Mouse (Mus musculus) thymus, postnatal 25 days (tissue): Measurements from ENCODE around the gene Gm3542.
"Not testable (repeated sequence)": the region's sequence is repeated elsewhere in the genome, so short reads cannot be mapped to it uniquely, and the experiment has no call there.

Experiments
- DNase-seq: peaks from one replicate; pipeline ENCODE4 v3.0.0; 2022

Gm3542 gene

DNA sequence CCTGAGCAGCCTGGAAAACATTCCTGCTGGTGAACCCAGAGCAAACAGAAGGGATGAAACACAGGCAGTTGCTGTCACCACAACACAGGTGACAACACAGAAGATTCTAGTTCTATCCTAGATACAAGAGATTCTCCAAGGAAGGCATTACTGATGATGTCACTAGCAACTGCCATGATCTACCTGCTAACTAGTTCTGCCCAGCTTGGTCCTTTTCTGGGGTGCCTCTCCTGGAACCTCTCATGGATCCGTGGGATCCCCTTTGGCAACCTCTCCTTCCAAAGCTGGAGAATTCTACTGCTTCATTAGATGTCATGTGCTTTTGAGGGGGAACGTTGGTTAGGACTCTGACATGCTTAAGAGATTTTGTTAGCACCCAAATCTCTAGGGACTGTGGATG, at the start of gene Gm3542:
TSS of gene Gm3542 (minus strand) at position 101 of the 400 bp plus-strand sequence.
- DNase-seq = not testable (repeated sequence)
